Mouse (Mus musculus): ENCODE data around the gene Cep128.

The Cep128 gene

DNA sequence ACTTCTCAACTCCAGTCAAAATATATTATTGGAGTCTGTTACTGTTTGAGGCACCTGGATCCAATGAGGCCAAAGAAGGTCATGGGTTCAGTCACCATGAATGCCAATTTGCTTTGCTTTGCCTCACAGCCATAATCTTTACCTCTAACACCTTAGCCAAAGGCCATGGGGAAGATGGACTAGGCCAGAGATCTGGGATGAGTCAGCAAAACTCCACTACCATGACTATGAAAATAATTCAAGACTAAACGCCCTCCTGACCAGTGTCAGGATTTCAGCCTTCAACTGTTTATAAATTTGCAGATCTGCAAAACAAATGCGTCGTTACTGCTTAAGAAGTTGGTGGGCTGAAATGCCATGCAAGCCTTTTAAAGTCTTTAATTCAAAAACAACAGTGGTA lies 76.5 kb downstream of the Cep128 start:
- no peak for DNase-seq (ENCODE audit: low spot score in 2 of 2)

DNA sequence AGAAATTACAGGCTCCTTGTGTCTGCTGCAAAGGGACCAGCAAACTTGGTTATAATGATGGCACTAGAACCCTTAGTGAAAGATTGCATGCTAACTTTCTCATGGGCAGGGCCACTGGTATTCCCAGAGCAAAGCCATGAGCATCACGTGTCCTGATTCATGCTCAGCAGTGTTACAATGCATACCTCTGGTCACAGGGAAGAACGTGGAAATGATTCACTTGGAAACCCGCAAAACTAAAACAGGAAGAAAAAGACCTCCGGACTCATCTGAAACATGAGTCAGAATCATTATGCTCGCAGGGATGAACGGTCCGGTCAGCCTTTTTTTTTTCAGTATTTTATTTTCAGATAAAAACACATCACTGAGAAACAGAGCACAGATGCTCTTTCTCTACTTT lies 78.4 kb downstream of the Cep128 start:
- DNase-seq (ENCODE audit: low spot score in 2 of 2): no peak

DNA sequence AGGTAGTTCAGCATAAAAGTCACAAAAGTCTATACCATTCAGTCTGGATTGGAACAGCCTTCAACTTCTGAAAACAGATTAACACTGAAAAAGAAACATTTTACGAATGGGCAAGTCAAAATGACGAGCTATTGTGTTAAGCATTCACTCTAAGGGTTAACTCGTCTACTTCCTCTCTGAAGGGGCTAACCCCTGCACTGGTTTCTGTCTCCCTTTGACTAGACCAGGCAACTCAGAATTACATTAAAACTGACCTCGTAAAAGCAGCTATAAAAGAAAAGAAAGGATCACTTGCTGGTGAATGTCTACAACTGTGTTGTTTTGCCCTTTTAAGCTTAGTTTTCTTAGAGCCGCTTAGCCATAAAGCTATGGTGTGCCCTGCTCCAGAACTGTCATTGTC lies 79.2 kb downstream of the Cep128 start:
- no peak for DNase-seq (ENCODE audit: low spot score in 2 of 2)

DNA sequence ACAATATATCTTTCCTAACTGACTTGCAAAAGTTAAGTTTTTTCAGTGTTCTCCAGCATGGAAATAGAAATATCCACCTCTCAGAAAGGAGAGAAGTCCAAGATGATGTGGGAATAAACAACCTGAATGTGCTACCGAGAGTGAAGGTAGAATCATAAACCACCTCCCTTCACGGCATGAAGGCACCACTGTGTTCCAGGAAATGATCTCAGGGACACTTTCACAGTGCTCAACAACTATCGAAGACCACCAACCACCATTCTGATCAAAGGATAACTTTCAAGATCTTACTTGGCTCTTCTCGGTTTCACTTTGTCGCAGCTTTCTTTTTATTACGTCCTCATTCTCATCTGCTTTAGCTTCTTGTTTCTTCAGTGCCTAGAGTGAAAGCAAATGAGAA lies 85.5 kb downstream of the Cep128 start:
- no peak for DNase-seq (ENCODE audit: low spot score in 2 of 2)

DNA sequence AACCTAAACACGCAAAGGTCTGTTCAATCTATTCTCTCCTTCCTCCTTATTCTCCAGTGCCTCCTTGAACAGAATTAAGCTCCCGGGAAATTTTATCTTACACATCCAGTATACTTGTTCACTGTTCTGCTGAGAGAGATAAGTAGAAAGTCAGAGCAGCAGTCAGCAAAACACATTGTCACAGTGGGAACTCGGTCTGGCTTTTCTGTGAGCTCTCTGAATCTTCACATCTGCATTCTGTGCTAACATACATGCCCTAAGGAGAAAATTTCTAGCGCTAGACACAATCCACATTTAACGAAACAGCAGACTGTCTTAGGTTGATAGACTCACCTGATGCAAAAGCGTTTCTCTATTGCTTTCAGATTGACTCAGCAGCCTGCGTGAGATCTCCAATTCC lies 88.3 kb downstream of the Cep128 start:
- DNase-seq (ENCODE audit: low spot score in 2 of 2): no peak

DNA sequence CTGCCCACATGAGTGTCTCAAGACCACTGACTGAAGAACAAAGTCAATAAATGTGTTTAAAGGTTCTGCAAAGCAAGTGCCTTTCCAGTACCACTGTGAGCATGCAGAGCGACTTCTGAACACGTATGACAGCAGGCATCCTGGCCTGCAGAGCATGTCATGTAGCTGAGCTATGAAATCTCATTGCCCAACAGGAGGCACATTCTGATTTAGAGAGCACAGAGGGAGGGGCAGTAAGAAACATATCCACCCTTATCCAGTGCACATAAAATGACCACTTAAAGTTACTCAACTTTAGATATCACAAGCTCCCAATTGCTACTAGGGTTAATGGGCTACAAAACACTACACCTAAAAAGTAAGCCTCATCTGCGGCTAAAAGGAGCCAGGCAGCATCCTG lies 88.8 kb downstream of the Cep128 start:
- no peak for DNase-seq (ENCODE audit: low spot score in 2 of 2)

DNA sequence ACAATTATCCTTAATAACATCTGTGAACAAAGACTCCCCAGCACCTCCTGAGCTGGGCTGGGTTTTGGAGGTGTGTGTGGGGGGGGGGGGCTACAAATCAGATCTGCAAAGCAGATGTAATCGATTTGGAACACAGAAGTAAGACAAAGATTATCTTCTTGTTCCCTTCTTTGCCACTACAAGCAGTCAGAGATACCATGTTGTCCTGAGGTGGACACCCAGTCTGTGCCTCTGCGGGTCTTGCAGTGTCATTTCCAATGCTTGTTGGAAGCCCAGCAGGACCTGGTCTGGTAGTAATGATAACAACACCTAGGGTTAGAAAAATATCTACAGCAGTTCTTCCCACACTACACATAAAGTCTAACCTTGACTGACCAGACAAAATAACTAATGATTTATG lies 110.3 kb downstream of the Cep128 start:
- no peak for DNase-seq (ENCODE audit: low spot score in 2 of 2)

DNA sequence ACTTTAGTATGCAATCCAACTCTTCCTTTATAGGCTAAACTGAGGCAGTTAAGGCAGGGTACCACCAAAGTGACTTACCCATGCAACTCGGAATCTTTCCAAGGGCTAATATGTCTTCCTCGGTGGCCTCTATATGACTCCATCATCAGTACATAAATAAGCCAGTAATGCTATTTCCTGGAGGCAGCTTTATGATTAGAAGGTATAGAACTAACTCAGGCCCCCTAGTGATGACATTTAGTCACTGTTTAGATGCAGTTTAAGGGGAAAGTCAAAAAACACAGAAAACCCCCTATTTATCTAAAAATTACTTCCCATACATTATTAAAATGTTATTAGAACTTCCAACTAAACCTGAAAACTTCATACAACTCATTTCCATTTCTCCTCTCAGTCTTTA lies 114.6 kb downstream of the Cep128 start:
- DNase-seq (ENCODE audit: low spot score in 2 of 2): no peak

DNA sequence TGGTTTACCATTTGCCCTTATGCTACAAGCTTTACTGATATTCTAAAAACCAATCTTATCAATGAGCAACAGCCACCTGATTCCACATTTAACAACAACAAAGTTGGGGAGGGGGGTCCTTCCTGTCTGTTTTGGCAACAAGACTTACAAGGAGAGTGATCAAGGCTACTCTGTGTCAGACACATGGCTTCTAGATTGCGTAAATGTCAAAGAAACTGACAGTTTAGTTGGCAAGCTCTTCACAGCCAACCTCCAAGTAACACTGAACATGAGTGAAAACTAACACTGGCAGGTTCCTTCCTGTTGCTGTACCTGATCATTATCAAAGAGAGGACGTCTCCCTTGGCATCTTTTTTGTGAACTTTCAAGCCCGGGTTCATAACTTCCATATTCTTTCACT lies 115.2 kb downstream of the Cep128 start:
- no peak for DNase-seq (ENCODE audit: low spot score in 2 of 2)

DNA sequence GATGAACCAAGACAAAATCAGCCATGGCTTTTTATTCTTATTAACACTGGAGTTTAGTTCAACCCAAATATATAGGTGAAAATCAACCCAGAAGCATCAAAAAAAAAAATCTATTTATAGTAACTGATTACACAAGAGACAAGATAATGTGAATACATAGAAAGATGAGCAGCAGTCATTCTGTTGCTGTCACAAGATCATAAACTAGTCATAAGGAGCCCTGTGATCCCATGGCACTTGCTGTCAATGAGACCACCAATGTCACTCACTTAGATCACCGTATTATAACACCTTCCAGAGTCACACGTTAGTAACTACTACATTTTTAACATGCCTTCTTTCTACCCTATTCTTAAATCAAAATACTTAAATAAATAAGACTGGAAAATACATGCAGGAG lies 118.2 kb downstream of the Cep128 start:
- DNase-seq (ENCODE audit: low spot score in 2 of 2): no peak

DNA sequence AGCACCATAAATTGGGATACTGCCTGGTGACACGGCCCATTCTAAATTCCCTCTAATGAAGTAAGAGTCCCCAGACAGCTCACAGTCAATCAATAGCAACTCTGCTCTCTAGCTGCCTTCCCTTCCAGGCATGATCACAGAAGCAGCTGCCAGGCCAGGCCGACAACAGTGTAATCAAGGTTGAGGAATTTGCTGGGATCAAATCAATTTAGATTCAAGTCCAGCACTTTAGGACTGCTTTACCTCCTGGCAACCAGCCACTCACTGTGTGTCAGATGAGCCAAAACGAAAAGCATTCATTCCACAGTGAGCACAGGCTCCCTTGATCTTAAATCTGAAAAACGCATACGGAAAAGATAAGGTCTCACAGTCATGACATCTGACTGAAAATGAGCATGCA lies 118.7 kb downstream of the Cep128 start:
- DNase-seq (ENCODE audit: low spot score in 2 of 2): no peak

DNA sequence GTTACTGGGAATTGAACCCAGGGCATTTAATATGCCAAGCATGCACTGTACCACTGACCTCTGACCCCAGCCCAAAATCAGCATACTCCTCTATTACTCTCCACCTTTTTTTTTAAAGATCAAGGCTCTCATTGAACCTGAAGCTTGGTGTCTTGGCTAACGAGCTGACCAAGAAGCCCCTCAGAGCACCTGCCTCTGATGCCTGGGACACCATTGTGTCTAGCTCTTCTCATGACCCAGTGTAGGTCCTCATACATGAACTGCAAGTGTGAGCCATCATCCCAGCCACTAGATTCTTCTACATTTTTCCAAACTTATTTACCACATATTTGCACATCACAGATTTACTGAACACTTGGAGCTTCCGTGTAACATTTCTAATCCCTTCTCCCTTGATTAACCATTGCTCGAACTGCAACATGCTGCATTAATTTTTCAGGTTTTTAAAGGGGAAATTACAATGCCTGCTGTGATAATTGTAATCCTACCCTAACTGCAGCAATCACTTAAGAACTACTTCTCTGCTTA lies 119.3 kb downstream of the Cep128 start:
- DNase-seq (ENCODE audit: low spot score in 2 of 2): no peak

DNA sequence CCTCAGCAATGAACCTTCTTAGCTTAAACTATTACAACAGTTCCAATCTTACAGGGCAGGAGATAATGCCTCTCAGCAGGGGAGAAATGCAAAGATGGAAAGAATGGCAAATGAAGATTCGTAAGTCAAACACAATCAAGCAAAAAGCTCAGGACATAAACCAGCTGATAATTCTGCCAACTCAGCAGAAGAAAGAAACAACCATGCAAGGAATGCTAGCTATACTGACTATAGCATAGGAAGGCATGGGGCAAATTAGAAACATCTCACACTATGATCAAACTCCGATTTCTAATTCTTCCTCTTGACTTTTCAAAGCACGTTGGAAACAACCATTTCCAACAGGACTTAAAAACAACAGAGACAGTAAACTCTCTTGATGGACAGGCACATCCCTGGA lies 120.5 kb downstream of the Cep128 start:
- no peak for DNase-seq (ENCODE audit: low spot score in 2 of 2)

DNA sequence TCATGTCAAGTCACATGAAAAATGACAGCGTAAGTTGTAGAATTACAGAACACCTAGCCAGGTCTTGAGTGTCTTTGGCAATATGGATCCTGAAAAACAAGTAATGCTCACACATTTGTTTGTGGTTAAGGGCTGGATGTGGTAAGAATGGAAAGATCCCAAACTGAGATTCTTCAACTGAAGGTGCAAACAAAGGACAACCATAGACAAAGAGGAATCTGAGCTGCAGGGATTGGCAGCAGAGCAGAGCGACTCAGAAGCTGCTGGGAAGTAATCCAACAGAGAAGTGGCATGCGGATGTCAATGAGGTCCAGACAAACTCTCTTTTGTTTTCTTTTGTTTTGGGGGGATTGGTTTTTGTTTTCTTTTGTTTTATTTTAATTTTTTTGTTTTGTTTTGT lies 121.4 kb downstream of the Cep128 start:
- DNase-seq (ENCODE audit: low spot score in 2 of 2): no peak

DNA sequence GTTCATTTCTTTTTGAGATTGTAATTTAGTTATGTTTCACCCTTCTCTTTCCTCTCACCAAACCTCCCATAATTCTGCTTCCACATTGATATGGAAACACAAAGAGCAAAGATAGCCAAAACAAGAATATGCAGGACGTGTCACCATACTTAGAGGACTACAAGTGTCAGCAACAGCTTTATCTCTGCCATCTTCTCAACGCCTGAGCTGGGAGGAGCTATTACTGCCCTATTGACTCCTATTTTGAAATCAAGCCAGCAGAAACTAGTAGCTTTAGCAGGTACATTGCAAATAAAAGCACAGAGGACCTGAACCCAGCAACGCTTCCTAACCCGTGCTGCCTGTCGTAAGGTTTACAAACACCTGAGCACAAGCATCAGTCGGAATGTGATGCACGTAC lies 127.9 kb downstream of the Cep128 start:
- no peak for DNase-seq (ENCODE audit: low spot score in 2 of 2)

DNA sequence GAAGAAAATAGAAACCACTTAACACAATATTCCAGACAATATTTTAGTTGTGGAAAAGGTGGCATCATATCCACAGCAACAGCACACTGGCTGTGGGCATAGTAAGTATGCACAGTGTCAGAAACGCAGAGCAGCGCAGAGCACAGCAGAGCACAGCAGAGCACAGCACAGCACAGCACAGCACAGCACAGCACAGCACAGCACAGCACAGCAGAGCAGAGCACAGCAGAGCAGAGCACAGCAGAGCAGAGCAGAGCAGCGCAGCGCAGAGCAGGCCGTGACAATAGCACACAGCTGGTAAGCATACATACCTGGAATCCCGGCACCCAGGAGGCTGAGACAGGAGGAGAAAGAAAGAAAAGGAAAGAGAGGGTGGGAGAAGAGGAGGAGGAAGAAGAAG lies 129.4 kb downstream of the Cep128 start:
- no peak for DNase-seq (ENCODE audit: low spot score in 2 of 2)

DNA sequence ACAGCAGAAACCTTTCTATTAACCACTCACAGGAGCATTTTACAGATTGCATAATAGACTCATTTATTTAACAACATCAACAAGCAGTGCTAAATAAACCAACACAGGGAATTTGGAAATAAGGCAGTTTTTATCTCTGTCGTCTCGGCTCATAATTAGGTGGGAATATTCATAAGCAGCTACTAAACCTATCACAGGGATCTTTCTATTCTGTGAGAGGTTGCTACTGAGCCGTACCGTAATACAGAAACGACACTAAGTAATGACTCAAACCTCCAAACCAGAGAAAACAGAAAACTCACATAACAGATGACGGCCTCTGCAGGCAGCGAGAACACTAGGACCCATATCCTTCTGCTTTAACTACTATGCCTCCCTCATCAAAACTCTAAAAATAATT lies 163.6 kb downstream of the Cep128 start:
- no peak for DNase-seq (ENCODE audit: low spot score in 2 of 2)

DNA sequence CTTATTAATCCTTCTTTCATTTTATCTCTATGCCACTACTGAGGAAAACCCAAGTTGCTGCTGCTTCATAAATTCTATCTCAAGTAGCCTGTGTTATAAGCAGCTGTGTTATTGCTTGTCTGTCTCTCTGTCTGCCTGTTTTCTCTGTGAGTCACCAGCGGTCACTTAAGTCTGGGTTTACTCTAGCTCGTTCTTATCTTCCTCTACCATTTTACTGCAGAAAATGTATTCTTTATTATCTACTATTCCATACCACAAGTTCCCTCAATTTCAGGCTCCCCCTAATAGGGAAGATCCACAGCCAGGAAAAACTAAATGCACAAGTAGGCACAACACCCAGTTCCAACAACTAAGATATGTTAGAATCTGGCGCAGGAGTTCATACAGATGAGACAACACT lies 178.7 kb downstream of the Cep128 start:
- no peak for DNase-seq (ENCODE audit: low spot score in 2 of 2)

DNA sequence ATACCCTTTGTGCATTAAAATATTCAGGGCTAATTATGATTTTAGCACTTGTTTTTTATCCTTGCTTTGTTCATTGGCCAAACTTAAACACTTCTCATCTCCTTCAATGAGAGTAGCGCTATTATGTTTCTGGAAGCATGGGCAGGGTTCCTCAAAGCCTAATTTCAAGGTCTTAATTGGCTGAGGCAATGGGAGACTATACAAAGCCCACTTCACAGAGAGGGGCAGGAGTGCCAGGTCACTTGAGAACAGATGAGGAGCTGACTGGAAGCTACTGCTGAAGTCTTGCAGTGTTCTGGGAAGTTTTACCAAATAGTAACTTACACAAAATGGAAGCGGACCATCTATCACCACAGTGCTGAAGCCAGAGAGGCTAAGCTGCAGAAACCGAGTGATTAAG lies 179.9 kb downstream of the Cep128 start:
- DNase-seq (ENCODE audit: low spot score in 2 of 2): no peak

DNA sequence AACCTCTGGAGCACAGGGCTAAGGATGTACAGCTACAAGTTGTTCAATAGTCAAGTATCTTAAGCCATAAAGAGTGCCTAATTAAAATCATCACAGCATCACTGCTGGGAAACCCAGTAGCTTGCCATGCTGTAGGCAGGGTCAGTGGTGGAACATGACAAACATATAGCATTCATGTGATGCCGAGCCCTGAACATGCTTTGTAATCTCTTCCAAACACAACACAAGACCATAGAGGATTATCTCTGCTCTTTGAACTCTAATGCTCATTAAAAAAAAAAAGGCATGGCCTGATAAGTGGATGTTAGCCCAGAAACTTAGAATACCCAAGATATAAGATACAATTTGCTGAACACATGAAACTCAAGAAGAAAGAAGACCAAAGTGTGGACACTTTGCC lies 181.7 kb downstream of the Cep128 start:
- no peak for DNase-seq (ENCODE audit: low spot score in 2 of 2)

DNA sequence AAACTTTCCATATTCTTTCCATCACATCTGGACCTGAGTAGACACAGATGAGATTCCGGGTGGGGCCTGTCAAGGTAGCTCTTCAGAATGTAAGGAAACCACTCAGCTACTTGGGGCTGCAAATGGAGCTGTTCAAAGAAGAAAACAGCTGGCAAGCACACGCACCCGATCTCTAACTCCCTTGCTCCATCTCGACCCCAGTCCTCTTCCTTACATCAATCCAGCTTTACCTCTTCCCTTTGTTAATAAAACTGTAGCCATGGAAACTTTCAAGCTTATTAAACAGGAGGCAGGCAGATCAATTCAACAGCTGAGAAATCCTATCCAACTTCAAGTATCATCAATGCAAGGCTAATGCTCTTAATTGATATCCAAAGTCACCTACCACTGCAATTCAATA lies 195.1 kb downstream of the Cep128 start:
- DNase-seq (ENCODE audit: low spot score in 2 of 2): no peak

DNA sequence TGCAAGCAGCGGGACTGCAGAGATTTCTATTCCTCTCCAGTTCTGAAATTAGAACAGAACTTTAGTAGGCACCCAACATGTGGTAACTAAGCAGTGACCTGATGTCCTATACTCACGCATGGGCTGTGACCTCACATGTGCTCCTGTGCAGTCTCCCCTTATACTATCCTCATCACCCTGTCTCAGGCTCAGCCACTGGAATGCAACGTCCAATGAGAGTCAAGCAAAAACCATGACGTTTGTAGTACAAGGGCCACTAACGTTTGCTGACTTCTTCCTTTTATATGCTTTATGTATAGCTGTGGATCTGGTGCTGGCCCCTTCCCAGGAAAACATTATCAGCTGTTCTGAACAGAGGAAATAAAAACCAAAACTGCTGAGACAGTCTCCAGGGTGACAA lies 198.6 kb downstream of the Cep128 start:
- no peak for DNase-seq (ENCODE audit: low spot score in 2 of 2)

DNA sequence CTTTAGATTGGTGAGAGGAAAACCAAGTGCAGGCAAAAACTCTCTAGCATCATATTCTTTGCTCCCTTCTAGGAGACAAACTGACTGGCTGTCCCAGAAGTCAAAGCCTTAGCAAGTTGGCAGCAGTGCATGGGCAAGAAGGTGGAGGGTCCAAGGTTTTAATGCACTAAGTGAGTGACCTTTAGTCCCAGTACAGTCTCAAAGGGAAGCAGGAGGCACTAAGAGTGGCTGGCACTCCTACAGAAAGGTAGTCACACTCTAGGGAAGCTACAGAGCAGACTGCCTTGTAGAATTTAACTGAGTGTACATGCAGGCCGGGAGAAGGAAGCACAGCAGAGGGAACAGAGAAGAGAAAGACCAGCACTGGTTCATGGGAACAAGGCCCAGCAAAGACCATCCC lies 199.6 kb downstream of the Cep128 start:
- DNase-seq (ENCODE audit: low spot score in 2 of 2): no peak

DNA sequence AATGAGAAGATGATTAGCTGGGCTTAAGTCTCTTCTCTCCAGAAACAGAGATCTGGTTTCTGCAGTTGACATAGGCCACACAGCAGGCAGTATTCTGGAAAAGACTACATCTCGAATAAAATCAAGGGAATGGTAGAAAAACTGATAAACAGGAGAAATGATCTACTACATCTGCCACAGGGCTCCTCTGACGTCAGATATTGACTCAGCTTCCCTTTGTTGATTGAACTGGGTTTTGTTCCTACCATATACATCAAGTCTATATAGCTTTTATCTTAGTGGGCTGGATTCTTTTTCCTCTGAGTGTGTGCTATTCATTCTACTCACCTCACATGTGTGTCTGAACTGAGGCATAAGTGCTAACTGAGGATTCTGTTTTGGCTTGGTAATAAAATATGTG lies 200.3 kb downstream of the Cep128 start:
- no peak for DNase-seq (ENCODE audit: low spot score in 2 of 2)

DNA sequence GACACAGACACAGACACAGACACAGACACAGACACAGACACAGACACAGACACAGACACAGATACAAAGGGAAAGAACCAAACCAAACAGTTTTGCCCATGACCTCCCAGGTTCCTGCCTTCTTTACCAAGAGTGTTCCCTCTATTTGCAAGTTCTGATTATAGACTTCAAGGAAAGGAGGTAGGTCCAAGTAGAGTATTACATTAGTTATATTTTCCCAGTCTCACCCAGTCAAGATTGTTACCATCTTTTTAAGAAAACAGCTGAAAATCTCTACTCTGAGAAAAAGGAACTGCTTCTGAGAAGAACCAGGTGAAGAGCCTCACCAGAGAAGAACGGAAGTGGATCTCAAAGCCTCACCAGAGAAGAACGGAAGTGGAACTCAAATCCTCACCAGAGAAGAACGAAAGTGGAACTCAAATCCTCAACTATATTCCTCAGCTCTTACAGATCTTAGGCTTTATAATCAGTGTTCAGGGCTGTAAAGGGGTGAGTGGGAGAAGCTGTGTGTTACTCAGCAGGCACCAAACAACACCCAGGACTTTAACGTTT lies 200.8 kb downstream of the Cep128 start:
- no peak for DNase-seq (ENCODE audit: low spot score in 2 of 2)
